Mouse (Mus musculus) naive thymus-derived CD4-positive, alpha-beta T cell, adult 2 months (primary cell): ENCODE measurements around the gene Nxph4.
A peak's percentile ranks its signal among the peaks of the same experiment; 100 is the strongest.

ENCODE experiments used
- DNase-seq: peaks from one replicate; pipeline ENCODE4 v3.0.0-alpha.2; 2011; ENCODE audit warnings: low read depth

Nxph4 gene

DNA sequence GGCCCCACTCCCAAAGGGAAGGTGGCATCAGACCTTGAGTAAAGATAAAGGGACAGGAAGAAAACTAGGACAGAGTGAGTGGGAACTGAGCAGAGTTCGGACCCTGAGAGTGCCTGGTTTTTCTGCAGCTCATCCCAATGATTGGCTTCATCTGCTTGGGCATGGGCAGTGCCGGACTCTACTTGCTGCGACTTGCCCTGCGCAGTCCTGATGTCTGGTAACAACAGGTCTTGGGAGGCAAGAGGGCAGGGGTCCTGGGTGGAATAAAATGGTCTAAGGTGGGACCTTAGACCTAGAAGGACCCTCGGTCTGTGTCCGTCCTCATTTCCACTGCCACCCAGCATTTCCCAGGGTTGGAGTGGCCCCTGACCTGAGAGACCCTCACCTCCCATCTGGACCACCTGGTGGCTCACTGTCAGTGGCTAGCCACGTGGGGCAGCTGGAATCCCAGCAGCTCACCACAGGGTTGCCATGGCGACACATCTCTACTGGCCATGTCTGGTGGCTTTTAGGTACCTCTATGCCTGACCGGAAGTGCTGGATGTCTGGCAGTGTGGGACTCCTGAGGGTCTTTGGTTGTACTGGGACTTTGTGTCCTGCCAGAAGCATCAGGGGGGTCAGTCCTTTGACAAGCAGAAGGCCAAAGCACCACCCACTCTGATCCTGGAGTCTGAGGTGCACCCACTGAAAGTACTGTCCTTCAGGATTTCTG lies 18.9 kb downstream of the Nxph4 start:
- DNase-seq, result no peak

DNA sequence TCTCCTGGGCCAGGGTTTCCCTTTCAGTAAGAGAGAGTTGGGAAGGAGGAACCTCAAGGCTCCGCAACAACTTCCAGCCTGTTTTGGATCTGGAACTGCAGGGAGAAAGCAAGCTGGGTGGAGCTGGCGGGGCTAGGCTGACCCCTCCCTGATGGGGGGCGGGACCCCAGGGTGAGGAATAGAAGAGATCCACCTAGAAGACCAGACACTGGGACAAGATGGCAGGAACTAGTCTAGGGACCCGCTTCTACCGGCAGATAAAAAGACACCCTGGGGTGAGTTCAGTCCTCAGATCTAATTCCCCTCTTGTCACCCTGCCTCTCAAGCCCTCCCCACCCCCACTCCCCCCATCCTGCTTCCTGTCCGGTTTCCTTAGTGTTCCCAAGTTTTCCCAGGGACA lies 19.6 kb downstream of the Nxph4 start, which contains the start of gene Ndufa4l2:
Gene Ndufa4l2, plus strand, starts transcription at position 204 of the 400 bp plus-strand sequence.
- no peak for DNase-seq

GRCm38 (mm10) chr10:127514111-127514698 lies 20.2 kb downstream of the Nxph4 start:
- no peak for DNase-seq

DNA sequence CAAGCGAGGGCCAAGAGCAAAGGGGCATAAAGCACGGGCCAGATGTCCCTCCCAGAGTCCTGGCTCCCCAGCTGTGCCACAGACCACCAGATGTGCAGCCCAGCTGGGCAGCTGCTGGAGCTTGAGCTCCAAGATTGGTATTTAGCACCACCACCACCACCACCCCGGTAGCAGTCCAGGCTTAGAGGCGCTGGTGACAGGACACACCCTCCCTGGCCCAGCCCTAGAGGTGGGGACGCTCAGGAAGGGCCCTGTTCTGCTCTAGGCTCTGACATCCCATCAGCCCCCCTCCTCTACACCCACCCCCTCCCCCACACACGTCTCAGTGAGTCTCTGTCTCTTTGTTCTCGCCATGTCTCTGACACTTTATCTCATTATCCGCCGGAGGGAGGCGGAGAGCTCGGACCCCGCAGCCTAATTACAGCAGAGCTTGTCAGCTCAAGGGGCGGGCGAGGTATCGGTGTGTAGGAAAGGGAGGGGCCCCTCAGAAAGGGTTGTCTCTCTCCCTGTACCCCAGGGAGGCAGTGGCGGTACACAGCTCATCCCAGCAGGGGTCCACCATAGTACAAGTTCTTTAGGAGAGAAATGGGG lies 20.8 kb downstream of the Nxph4 start:
- peak; percentile 43 for DNase-seq

GRCm38 (mm10) chr10:127512813-127513212 lies 21.5 kb downstream of the Nxph4 start:
- DNase-seq, result peak; percentile 98

DNA sequence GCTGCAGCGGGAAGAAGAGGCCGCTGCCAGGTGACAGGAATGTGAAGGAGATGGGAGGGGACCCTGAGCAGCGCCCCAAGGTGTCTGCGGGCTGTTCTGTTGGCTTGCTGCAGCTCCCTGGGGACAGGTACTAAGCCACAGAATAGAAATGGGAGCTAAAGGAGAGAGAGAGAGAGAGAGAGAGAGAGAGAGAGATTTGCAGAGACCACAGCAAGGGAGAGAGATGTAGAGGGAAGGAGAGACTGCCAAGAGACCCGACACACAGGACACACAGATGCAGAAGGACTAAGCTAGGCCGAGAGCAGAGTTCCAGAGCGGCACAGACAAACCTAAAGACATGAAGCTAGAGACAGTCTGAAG lies 22.1 kb downstream of the Nxph4 start:
- no peak for DNase-seq

DNA sequence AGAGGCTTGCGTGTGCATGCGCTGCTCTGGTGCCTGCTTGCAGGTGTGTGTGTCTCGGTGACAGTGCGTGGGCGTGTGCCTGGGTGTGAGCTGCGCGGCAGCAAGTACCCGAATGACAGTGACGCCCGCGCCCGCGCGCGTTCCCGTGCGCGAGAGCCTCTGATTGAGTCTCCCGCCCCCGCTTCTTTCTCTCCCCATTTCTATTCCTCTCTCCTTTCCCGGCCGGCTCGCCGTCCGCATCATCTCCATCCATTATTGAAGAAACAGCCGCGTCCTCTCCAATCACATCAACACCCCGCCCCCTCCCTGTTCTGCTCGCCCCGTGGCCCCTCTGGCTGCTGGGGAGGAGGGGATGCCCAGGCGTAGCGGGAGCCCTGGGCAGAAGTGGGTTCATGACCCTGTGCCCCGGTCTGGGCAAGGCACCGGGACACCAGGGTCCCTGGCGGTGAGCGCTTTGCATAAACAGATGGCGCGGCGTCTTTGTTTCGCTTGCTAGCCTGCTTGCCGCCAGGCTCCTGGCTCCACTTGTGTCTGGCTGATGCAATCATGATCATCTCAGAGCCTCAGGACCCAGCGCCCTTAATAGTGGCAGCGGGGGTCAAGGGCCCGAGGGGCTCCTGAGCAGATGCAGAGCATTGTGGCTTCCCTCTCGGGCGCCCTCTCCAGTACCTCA lies 22.6 kb downstream of the Nxph4 start:
- peak; percentile 84 for DNase-seq

DNA sequence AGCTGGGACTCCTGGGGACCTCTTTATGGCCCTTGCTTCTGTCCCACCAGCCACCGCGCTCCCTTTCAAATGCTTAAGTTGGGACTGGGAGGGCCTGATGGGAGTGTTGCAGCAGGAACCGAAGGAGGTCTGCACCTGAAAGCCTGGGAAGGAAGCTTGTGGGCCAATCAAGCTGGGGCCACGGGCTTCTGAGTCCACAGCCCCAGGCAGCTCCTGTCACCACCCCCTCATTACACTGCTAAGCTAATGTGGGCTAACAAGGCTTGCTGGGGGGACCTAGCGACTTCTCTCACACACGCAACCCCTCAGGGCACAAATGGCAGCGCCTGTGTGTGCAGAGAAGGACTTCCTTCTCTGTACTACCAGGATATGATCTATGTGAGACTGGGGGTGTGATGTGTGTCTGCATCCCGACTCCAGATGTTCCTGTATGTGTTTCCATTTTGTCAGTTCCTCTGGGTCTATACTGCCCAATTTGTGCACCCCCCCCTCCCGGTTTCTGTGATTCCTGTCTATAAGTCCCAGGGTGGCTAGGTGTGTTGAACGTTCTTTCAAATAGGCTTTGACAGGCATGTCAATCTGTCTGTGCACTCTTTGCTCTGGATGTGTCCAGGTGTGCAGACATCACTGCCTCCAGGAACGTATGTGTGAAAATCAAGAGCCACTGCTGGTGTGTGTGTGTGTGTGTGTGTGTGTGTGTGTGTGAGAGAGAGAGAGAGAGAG lies 23.3 kb downstream of the Nxph4 start:
- no peak for DNase-seq

GRCm38 (mm10) chr10:127509837-127510701 lies 24.3 kb downstream of the Nxph4 start:
- DNase-seq, result peak; percentile 33

DNA sequence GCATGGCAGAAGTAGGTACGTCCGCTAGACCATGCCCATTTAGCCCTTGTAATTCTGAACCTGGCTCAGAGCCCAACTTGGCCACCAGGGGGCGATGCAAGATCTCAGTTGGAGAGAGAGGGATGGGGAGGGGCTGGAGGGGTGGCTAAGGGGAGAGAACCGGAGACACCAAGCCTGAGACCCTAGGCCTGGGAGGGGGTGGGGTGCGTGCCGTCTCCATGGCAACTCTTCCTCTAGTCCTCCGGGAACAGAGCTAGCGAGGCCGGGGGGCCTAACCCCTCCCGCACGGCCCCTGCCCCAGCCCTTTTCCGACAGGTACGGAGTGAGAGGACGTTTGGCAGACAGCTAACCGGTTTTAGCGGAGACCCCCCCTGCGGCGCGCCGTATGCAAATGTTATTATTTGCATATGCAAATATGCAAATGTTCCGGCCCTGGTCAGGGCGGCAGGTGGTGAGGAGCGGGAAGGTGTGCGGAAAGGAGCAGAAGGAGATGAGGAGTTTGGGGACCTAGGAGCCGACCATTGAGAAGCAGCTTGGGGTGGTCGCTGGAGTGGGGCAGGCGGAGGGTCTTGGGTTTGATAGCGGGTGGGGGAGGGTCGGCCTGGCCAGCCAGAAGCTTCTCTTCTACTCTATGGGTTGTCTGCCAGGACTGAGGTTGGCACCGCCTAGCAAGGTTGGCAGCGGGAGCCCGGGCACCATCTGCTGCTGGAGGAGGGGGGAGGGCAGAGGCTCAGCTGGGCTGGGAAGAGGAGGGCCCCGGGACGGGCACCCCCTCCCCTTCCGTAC lies 25.1 kb downstream of the Nxph4 start:
- DNase-seq, result peak; percentile 93

GRCm38 (mm10) chr10:127508239-127508638 lies 26.1 kb downstream of the Nxph4 start:
- peak; percentile 90 for DNase-seq

GRCm38 (mm10) chr10:127500894-127501893 lies 33.2 kb downstream of the Nxph4 start, which contains the start of gene Stac3:
Gene Stac3, plus strand, starts transcription at chr10:127501686.
- DNase-seq, result no peak

- no peak for DNase-seq
These were observed 34.3 kb downstream of the Nxph4 start for GRCm38 (mm10) chr10:127500042-127500441.

GRCm38 (mm10) chr10:127499516-127499915 lies 34.8 kb downstream of the Nxph4 start:
- DNase-seq, result no peak

DNA sequence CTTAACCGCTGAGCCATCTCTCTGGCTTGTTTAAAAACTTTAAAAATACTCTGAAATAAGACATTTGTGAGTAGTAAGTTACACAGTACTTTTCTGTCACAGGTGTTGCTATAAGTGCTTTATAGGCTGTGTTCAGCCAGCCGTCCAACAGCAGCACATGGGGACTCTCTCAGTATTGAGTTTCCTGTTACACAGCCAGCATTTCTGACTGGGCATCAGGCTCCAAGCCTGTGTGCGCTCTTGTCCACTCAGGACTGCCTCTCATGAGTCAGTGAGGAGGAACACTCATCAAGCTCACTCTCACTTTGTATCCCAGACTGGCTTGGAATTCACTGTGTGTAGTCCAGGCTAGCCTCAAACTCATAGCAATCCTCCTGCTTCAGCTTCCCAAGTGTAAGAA lies 38.2 kb downstream of the Nxph4 start:
- DNase-seq, result no peak

DNA sequence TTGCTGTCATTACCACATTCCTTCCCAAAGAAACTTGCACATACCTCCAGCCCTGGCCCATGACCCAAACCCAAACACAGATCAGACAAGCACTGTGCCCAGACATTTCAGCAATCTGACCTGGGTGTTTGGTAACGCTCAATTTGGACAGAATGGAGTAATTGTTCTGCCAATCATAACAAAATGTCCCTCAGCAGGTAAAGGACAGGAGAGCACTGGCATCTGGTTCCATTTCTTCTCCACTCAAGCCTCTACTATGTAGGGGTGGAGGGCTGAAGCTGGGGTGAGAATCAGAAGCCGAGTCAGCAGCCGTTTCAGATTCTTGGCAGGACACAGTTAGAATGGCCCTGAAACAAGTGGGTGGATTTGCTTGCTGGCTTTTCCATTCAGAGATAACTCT lies 42.2 kb downstream of the Nxph4 start:
- DNase-seq, result no peak

- no peak for DNase-seq
These were observed 43.2 kb downstream of the Nxph4 start for GRCm38 (mm10) chr10:127491128-127491512.

- DNase-seq, result no peak
These were observed 43.9 kb downstream of the Nxph4 start for GRCm38 (mm10) chr10:127490160-127491127.
